Mouse (Mus musculus) midbrain, embryonic 12.5 days (tissue): ENCODE measurements around the gene Asb11. TPM values are rescaled to one million over a fixed set of nuclear protein-coding genes. Genes with fewer than 3 reads are reported as not detected.
A peak's percentile ranks its signal among the peaks of the same experiment; 100 is the strongest.

ENCODE experiments used
- ATAC-seq: fragments of 200-750 bp; cut with Nextera tagmentation; 2 replicates; pipeline ENCODE4 v1.8.0; 2017; ENCODE audit warnings: low read depth, moderate TSS enrichment, moderate library complexity; ENCODE audit not compliant: low FRiP score
- H3K27ac ChIP-seq: fragments of 300-500 bp; sonication (generic); replicated peaks from 2 replicates; pipeline ENCODE4 v1.5.1; 2016; ENCODE audit warnings: mild to moderate bottlenecking
- H3K27me3 ChIP-seq: fragments of 300-500 bp; sonication (generic); 2 replicates; pipeline ENCODE4 v1.6.1; 2016; ENCODE audit warnings: mild to moderate bottlenecking
- H3K36me3 ChIP-seq: fragments of 300-500 bp; sonication (generic); 2 replicates; pipeline ENCODE4 v1.6.1; 2016
- H3K4me1 ChIP-seq: fragments of 300-500 bp; sonication (generic); 2 replicates; pipeline ENCODE4 v1.6.1; 2016
- H3K4me2 ChIP-seq: fragments of 300-500 bp; sonication (generic); replicated peaks from 2 replicates; pipeline ENCODE4 v1.6.1; 2016; ENCODE audit warnings: mild to moderate bottlenecking, moderate library complexity
- H3K4me3 ChIP-seq: fragments of 300-500 bp; sonication (generic); 2 replicates; pipeline ENCODE4 v1.5.1; 2016; ENCODE audit warnings: mild to moderate bottlenecking
- H3K9ac ChIP-seq: fragments of 300-500 bp; sonication (generic); replicated peaks from 2 replicates; pipeline ENCODE4 v1.6.1; 2016; ENCODE audit warnings: mild to moderate bottlenecking, moderate library complexity
- H3K9me3 ChIP-seq: fragments of 300-500 bp; sonication (generic); 2 replicates; pipeline ENCODE4 v1.6.1; 2016; ENCODE audit warnings: mild to moderate bottlenecking
- WGBS: fragments of 180-500 bp; shearing (Covaris S2); methylation state at CpG from one replicate; pipeline ENCODE4 v1.1.7; 2016; 5-methylcytosine and 5-hydroxymethylcytosine counted together
- polyA plus RNA-seq: library from polyadenylated mRNA; unstranded; fragments of >200 nt; fragmentation: Nextera tagmentation; extraction: Ambion mirVana; gene quantifications from 2 replicates; pipeline ENCODE4 v1.2.1, GENCODE M21; 2016

Asb11 gene
- polyA plus RNA-seq, 1 experiment from 2014 or later: not detected

DNA sequence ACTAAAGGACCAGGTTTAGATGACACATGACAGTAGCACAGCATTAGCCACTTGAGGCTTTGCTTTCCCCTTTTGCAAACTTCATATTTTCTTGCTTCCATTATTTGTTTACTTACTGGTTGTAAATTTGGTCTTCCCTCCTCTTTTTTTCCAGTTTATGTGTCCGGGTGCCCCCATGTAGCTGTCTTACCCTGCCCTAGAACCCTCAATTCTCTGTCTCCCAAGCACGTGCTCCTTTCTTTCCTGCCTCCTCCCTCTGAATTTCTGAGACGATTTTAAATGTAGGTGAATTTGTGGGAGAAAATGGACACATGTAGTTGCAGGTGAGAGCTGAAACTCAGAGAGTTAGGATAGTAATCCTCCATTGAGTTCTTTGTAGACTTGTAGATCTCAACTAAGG lies 16.3 kb upstream of the Asb11 start:
- no peaks in the 10 kb centered on the region for H3K9me3 ChIP-seq
- peak overlapping the region; percentile 52 for H3K4me2 ChIP-seq
- H3K36me3 ChIP-seq: 0 out of 2 replicates have a peak, but pooled peaks cover 7% of the 10 kb centered on the region
- H3K4me1 ChIP-seq: 0 out of 2 replicates have a peak, but pooled peaks cover 4% of the 10 kb centered on the region
- H3K27me3 ChIP-seq: peaks cover 18% of the 10 kb centered on the region
- no peak overlapping the region for H3K9ac ChIP-seq
- 64% methylated on average over 3 of the region's 3 CpGs for WGBS
- H3K27ac ChIP-seq: no peak overlapping the region
- peak overlapping the region; percentile 55 for H3K4me3 ChIP-seq
- no peak for ATAC-seq

GRCm38 (mm10) chrX:164424821-164425220 lies 12.0 kb upstream of the Asb11 start:
- ATAC-seq: no peak
- H3K4me2 ChIP-seq: no peak overlapping the region
- H3K9ac ChIP-seq: no peak overlapping the region
- WGBS: 77% methylated on average over 1 of the region's 1 CpGs
- H3K4me3 ChIP-seq: no peak overlapping the region
- H3K36me3 ChIP-seq: 0 out of 2 replicates have a peak, but pooled peaks cover 7% of the 10 kb centered on the region
- 0 out of 2 replicates have a peak, but pooled peaks cover 4% of the 10 kb centered on the region for H3K4me1 ChIP-seq
- no peaks in the 10 kb centered on the region for H3K9me3 ChIP-seq
- H3K27ac ChIP-seq: no peak overlapping the region
- peaks cover 8% of the 10 kb centered on the region for H3K27me3 ChIP-seq

DNA sequence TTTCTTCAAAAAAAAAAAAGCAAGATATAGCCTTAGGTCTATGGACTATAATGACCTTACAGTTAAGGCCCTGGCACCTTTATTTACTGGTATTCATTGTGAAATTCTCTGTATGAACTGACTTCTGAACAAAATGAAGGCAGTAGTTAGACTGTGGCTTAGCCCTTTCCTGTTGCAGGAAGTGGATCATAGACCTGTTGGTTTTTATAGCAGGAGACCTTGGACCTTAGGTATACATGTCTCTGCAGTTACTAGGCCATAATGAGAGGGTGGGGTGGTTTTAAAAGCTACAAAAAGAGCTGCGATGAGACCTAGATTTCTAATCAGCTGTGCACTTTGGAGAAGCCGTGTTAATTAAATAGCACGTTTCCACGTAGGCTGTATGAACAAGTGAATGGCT lies 9.5 kb upstream of the Asb11 start:
- no peak overlapping the region for H3K4me2 ChIP-seq
- no peaks in the 10 kb centered on the region; the same call in 1 of the 2 replicates for H3K27me3 ChIP-seq
- H3K9me3 ChIP-seq: no peaks in the 10 kb centered on the region
- WGBS: 93% methylated on average over 4 of the region's 4 CpGs
- no peak for ATAC-seq
- no peak overlapping the region for H3K27ac ChIP-seq
- H3K4me3 ChIP-seq: no peak overlapping the region
- H3K9ac ChIP-seq: no peak overlapping the region
- H3K4me1 ChIP-seq: no peaks in the 10 kb centered on the region
- H3K36me3 ChIP-seq: peaks cover 20% of the 10 kb centered on the region; the same call in 1 of the 2 replicates

GRCm38 (mm10) chrX:164428224-164428623 lies 8.6 kb upstream of the Asb11 start:
- 83% methylated on average over 2 of the region's 2 CpGs for WGBS
- Histone ChIP-seq H3K4me2 (no peak overlapping the region), H3K9me3 (no peaks in the 10 kb centered on the region), H3K9ac (no peak overlapping the region), H3K27ac (no peak overlapping the region), H3K4me1 (no peaks in the 10 kb centered on the region), H3K36me3 (peaks cover 14% of the 10 kb centered on the region; the same call in 1 of the 2 replicates), H3K27me3 (no peaks in the 10 kb centered on the region; the same call in 1 of the 2 replicates), H3K4me3 (no peak overlapping the region)
- no peak for ATAC-seq

DNA sequence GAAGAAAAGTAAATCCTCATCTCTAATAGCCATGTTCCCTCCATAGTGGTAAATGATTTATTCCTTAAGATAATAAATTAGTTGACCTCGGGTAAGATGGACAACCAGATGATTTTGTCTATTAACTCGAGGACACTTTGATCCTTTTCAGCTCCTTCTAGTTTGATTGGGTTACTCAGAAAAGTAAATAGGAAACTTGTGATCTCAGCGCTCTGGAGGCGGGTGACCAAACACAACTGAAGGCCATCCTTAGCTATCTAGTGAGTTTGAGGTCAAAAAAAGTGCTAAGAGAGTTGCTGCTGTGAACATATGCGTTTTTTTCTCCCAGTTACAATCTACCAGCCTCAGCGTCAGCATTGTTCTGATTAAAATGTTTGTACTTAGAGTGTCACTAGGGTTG lies 6.2 kb upstream of the Asb11 start:
- no peak for ATAC-seq
- peaks cover 14% of the 10 kb centered on the region; the same call in 1 of the 2 replicates for H3K36me3 ChIP-seq
- no peaks in the 10 kb centered on the region for H3K4me1 ChIP-seq
- H3K4me3 ChIP-seq: no peak overlapping the region
- no peak overlapping the region for H3K27ac ChIP-seq
- no peak overlapping the region for H3K9ac ChIP-seq
- 89% methylated on average over 6 of the region's 6 CpGs for WGBS
- H3K27me3 ChIP-seq: no peaks in the 10 kb centered on the region; the same call in 1 of the 2 replicates
- no peak overlapping the region for H3K4me2 ChIP-seq
- no peaks in the 10 kb centered on the region for H3K9me3 ChIP-seq

DNA sequence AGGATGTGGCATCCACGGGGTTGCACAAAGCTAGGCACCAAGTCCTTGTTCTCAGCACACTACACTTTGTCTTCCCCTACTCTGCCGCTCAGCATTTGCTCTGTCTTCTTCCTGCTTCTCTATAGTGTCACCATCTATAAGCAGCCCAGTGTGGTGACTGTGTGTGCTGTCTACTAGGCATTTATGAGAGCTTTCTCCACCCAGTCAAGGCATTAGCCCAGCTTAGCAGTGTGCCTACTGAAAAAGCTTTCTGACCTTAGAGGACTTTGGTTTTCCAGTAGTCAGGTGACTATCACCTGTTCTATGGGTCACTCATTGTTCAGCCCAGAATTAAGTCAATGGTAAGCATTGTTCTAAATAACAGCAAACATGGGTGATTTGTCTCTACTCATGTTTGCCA lies 5.7 kb upstream of the Asb11 start:
- no peak overlapping the region for H3K4me2 ChIP-seq
- no peak overlapping the region for H3K9ac ChIP-seq
- H3K36me3 ChIP-seq: peaks cover 14% of the 10 kb centered on the region; the same call in 1 of the 2 replicates
- WGBS: 90% methylated on average over 2 of the region's 2 CpGs
- no peaks in the 10 kb centered on the region for H3K4me1 ChIP-seq
- no peaks in the 10 kb centered on the region for H3K9me3 ChIP-seq
- no peak for ATAC-seq
- no peak overlapping the region for H3K27ac ChIP-seq
- H3K4me3 ChIP-seq: no peak overlapping the region
- peaks cover 3% of the 10 kb centered on the region; the same call in 1 of the 2 replicates for H3K27me3 ChIP-seq

GRCm38 (mm10) chrX:164431541-164431940 lies 5.3 kb upstream of the Asb11 start:
- Histone ChIP-seq H3K4me1 (no peaks in the 10 kb centered on the region), H3K36me3 (peaks cover 14% of the 10 kb centered on the region; the same call in 1 of the 2 replicates), H3K9me3 (no peaks in the 10 kb centered on the region), H3K4me2 (no peak overlapping the region), H3K9ac (no peak overlapping the region), H3K27me3 (peaks cover 3% of the 10 kb centered on the region; the same call in 1 of the 2 replicates), H3K4me3 (no peak overlapping the region), H3K27ac (no peak overlapping the region)
- ATAC-seq: no peak
- 89% methylated on average over 6 of the region's 6 CpGs for WGBS

GRCm38 (mm10) chrX:164432682-164433081 lies 4.1 kb upstream of the Asb11 start:
- ATAC-seq: no peak
- WGBS: 94% methylated on average over 9 of the region's 9 CpGs
- Histone ChIP-seq H3K27me3 (peaks cover 3% of the 10 kb centered on the region; the same call in 1 of the 2 replicates), H3K9ac (no peak overlapping the region), H3K4me3 (no peak overlapping the region), H3K4me2 (no peak overlapping the region), H3K36me3 (peaks cover 14% of the 10 kb centered on the region; the same call in 1 of the 2 replicates), H3K27ac (no peak overlapping the region), H3K4me1 (no peaks in the 10 kb centered on the region), H3K9me3 (no peaks in the 10 kb centered on the region)

- Histone ChIP-seq H3K4me2 (no peak overlapping the region), H3K4me1 (no peaks in the 10 kb centered on the region), H3K27ac (no peak overlapping the region), H3K27me3 (peaks cover 15% of the 10 kb centered on the region; the same call in 1 of the 2 replicates), H3K9me3 (no peaks in the 10 kb centered on the region), H3K36me3 (no peaks in the 10 kb centered on the region), H3K4me3 (no peak overlapping the region), H3K9ac (no peak overlapping the region)
- ATAC-seq: no peak
- WGBS: 88% methylated on average over 7 of the region's 7 CpGs
These were observed 2.7 kb downstream of the Asb11 start for GRCm38 (mm10) chrX:164439462-164439861.

- Histone ChIP-seq H3K4me2 (no peak overlapping the region), H3K27me3 (peaks cover 15% of the 10 kb centered on the region; the same call in 1 of the 2 replicates), H3K9me3 (no peaks in the 10 kb centered on the region), H3K4me3 (no peak overlapping the region), H3K4me1 (no peaks in the 10 kb centered on the region), H3K27ac (no peak overlapping the region), H3K36me3 (no peaks in the 10 kb centered on the region), H3K9ac (no peak overlapping the region)
- 80% methylated on average over 2 of the region's 2 CpGs for WGBS
- ATAC-seq: no peak
These were observed 3.3 kb downstream of the Asb11 start for GRCm38 (mm10) chrX:164440140-164440539.

DNA sequence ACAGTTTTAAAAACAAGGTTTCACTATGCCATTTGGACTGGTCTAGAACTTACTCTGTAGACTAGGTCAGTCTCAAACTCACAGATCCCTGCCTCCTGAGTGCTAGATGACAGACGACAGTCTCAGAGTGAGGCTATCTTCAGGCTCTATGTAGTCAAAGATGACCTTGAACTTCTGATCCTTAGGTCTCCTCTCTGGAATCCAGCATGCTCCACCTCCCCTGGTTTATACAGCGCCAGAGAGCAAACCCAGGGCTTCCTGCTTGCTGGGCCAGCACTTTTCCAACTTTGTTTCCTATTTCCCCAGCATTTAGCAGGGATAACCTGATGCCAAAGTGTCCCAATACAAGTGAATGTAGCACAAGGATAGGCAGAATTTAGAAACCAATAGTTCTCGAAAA lies 3.9 kb downstream of the Asb11 start:
- ATAC-seq: no peak
- no peak overlapping the region for H3K9ac ChIP-seq
- 72% methylated on average over 3 of the region's 3 CpGs for WGBS
- no peak overlapping the region for H3K4me3 ChIP-seq
- H3K9me3 ChIP-seq: no peaks in the 10 kb centered on the region
- no peak overlapping the region for H3K27ac ChIP-seq
- H3K4me1 ChIP-seq: no peaks in the 10 kb centered on the region
- peaks cover 15% of the 10 kb centered on the region; the same call in 1 of the 2 replicates for H3K27me3 ChIP-seq
- no peak overlapping the region for H3K4me2 ChIP-seq
- H3K36me3 ChIP-seq: no peaks in the 10 kb centered on the region

DNA sequence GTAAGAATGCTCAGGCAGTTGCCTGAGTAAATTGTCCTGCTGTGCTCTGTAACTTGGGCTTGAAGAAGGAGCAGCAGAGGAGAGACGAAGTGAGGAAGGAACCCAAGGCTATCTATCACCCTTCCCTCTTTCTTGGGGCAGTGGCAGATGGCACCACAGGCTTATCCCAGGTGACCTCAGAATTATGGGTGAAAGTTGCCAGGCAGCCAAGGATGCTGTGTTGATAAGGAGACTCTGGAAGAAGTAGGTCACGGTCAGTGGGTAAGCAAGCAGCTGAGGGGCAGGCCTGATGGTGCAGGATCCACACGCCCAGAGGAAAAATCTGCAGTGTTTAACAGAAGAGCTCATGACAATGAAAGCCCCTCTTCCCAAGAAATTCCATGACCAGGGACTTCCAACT lies 4.5 kb downstream of the Asb11 start:
- Histone ChIP-seq H3K4me1 (no peaks in the 10 kb centered on the region), H3K27me3 (peaks cover 12% of the 10 kb centered on the region; the same call in 1 of the 2 replicates), H3K36me3 (no peaks in the 10 kb centered on the region), H3K9me3 (no peaks in the 10 kb centered on the region), H3K4me2 (no peak overlapping the region), H3K27ac (no peak overlapping the region), H3K4me3 (no peak overlapping the region), H3K9ac (no peak overlapping the region)
- no peak for ATAC-seq
- WGBS: 91% methylated on average over 3 of the region's 3 CpGs

DNA sequence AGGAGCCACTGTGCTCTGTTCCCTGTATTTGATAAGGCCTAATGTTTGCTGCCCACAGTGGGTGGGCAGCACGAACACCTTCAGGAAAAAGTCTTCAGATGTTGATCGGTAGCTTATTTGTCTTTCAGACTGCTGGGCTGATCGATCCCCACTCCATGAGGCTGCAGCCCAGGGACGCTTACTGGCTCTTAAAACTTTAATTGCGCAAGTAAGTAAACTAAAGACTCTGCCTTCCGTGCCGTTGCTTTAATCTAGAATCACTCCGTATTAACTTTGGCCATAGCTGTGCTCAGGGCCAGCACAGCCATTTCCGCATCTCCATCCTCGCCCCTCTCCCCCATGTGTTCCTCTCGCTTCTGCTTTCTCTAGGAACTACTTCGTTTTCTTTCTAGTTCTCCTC lies 8.8 kb downstream of the Asb11 start:
- no peak overlapping the region for H3K4me2 ChIP-seq
- no peak overlapping the region for H3K27ac ChIP-seq
- H3K4me1 ChIP-seq: no peaks in the 10 kb centered on the region
- peaks cover 9% of the 10 kb centered on the region; the same call in 1 of the 2 replicates for H3K27me3 ChIP-seq
- no peak overlapping the region for H3K4me3 ChIP-seq
- no peak for ATAC-seq
- no peaks in the 10 kb centered on the region for H3K9me3 ChIP-seq
- H3K9ac ChIP-seq: no peak overlapping the region
- WGBS: 88% methylated on average over 12 of the region's 12 CpGs
- H3K36me3 ChIP-seq: no peaks in the 10 kb centered on the region
